Mouse (Mus musculus) heart, embryonic 14.5 days (tissue): ENCODE measurements around the gene Tent5c. TPM values are rescaled to one million over a fixed set of nuclear protein-coding genes. Genes with fewer than 3 reads are reported as not detected.

Source experiments
- ATAC-seq: fragments of 200-750 bp; cut with Nextera tagmentation; 2 replicates; pipeline ENCODE4 v1.8.0; 2017; ENCODE audit warnings: low read depth, moderate TSS enrichment; ENCODE audit not compliant: insufficient number of reproducible peaks, insufficient read depth, low FRiP score
- H3K27ac ChIP-seq, 2 experiments: fragments of 200-500 bp in 1 of 2; fragments of 300-500 bp in 1 of 2; sonication (generic) in 1 of 2; replicated peaks in 1 of 2; 2 replicates each; pipeline ENCODE4 v1.5.1; 2012 to 2014; ENCODE audit warnings: low read depth in 2 of 2, low read length in 2 of 2, control low read depth in 1 of 2, mild to moderate bottlenecking in 1 of 2, mixed read lengths in 1 of 2; ENCODE audit not compliant: control insufficient read depth in 1 of 2, insufficient read depth in 1 of 2
- H3K27me3 ChIP-seq: fragments of 300-500 bp; sonication (generic); 2 replicates; pipeline ENCODE4 v1.6.1; 2014; ENCODE audit warnings: mild to moderate bottlenecking, low read length, control low read depth; ENCODE audit not compliant: control insufficient read depth, insufficient read depth
- H3K36me3 ChIP-seq: fragments of 300-500 bp; sonication (generic); 2 replicates; pipeline ENCODE4 v1.6.1; 2014; ENCODE audit warnings: mild to moderate bottlenecking, control low read depth, low read length, mixed read lengths; ENCODE audit not compliant: control insufficient read depth, insufficient read depth
- H3K4me1 ChIP-seq, 2 experiments: fragments of 200-500 bp in 1 of 2; fragments of 300-500 bp in 1 of 2; sonication (generic) in 1 of 2; 2 replicates each; pipeline ENCODE4 v1.6.1; 2012 to 2014; ENCODE audit warnings: low read length in 2 of 2, control low read depth in 1 of 2, mixed read lengths in 1 of 2; ENCODE audit not compliant: control insufficient read depth in 2 of 2, insufficient read depth in 2 of 2
- H3K4me2 ChIP-seq: fragments of 300-500 bp; sonication (generic); 2 replicates; pipeline ENCODE4 v1.6.1; 2014; ENCODE audit warnings: mild to moderate bottlenecking, low read length
- H3K4me3 ChIP-seq, 2 experiments: fragments of 200-500 bp in 1 of 2; fragments of 300-500 bp in 1 of 2; sonication (generic) in 1 of 2; 2 replicates each; pipeline ENCODE4 v1.5.1; 2012 to 2014; ENCODE audit warnings: low read length in 2 of 2, mild to moderate bottlenecking in 2 of 2, control low read depth in 1 of 2, low read depth in 1 of 2, moderate library complexity in 1 of 2; ENCODE audit not compliant: control insufficient read depth in 1 of 2, insufficient read depth in 1 of 2
- H3K9ac ChIP-seq: fragments of 300-500 bp; sonication (generic); 2 replicates; pipeline ENCODE4 v1.6.1; 2014; ENCODE audit warnings: mild to moderate bottlenecking, low read length
- H3K9me3 ChIP-seq: fragments of 300-500 bp; sonication (generic); 2 replicates; pipeline ENCODE4 v1.6.1; 2016; ENCODE audit warnings: low read length, control low read depth; ENCODE audit not compliant: control insufficient read depth
- WGBS: fragments of 180-500 bp; shearing (Covaris S2); extraction: QIAGEN DNeasy Blood & Tissue Kit; methylation state at CpG from one replicate; pipeline ENCODE4 v1.1.7; 2014; 5-methylcytosine and 5-hydroxymethylcytosine counted together
- polyA plus RNA-seq: library from polyadenylated mRNA; unstranded; fragments of >200 nt; fragmentation: Nextera tagmentation; extraction: Ambion mirVana; gene quantifications from 2 replicates; pipeline ENCODE4 v1.2.1, GENCODE M21; 2014

Gene Tent5c
- polyA plus RNA-seq, 1 experiment from 2014 or later = 7.7 TPM

DNA sequence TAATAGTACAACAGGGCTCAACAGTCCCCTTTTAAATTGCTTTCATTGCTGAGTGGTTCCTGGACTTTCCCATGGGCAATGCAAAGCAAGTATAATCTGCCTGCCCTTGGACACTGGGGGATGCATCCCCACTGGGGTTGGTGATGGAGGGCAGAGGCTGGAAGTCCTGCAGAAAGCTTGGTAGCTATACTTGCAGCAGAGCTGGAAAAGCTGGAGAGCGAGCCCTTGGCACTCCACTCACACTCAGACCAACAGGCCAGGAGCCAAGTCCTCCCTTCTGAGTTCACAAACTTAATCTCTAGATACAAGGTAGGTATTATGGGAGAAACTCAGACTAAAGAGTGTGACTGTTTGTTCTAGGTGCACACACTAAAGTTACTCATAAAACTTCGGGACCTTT lies 2.1 kb downstream of the Tent5c start:
- no peak for ATAC-seq
- H3K36me3 ChIP-seq = no peaks in the 10 kb centered on the region
- H3K4me2 ChIP-seq = no peak overlapping the region
- H3K4me1 ChIP-seq = peaks cover 5 to 7% of the 10 kb centered on the region in 2 experiments; a peak in 1 of 4 replicates
- peaks cover 30% of the 10 kb centered on the region for H3K27me3 ChIP-seq
- H3K4me3 ChIP-seq = peak overlapping the region in 1 of 2 experiments; percentile 74; a peak in 1 of 4 replicates
- H3K9me3 ChIP-seq = no peaks in the 10 kb centered on the region
- no peak overlapping the region for H3K9ac ChIP-seq
- WGBS = 78% methylated on average over 2 of the region's 2 CpGs
- H3K27ac ChIP-seq = no peak overlapping the region

DNA sequence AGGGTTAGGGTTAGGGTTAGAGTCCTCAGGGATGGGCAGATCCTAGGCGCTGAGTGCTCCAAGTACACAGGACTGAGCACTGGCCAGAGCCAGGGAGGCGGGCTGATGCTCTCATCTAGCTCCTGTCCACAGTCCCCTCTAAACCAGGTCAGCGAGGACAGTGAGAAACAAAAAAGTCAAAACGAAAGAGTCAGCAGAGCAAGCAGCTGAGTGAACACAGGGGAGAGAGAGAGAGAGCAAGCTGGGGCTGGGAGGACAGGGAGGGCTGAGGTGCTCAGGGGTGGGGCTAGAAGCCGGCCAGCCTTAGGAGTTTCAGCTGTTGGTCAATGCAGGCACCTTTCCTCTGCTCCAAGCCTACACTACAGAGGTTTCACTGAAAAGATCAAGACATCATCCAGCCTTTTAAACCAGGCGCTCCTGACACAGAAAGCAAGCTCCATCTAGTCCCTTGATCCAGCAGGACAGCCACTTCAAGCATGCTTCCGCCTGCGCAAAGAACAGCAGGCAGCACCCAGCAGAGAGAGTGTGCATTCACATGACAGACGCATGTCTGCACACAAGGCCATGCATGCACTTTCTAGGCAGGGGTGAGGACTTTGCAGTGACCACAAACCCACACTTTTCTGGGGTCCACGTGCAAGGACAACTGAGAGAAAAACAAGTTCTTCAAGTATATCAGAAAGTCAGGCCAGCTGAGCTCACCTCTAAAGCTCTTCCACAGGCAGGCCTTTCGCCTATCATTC lies 3.6 kb downstream of the Tent5c start:
- H3K27me3 ChIP-seq = peaks cover 30% of the 10 kb centered on the region
- H3K4me1 ChIP-seq = peaks cover 5 to 7% of the 10 kb centered on the region in 2 experiments; a peak in 1 of 4 replicates
- H3K4me3 ChIP-seq = no peak overlapping the region
- 0 out of 2 replicates have a peak overlapping the region, but pooled peaks have one; percentile 4 for H3K9ac ChIP-seq
- no peak for ATAC-seq
- 47% methylated on average over 11 of the region's 11 CpGs for whole genome bisulfite sequencing
- no peaks in the 10 kb centered on the region for H3K36me3 ChIP-seq
- no peaks in the 10 kb centered on the region for H3K9me3 ChIP-seq
- H3K27ac ChIP-seq = no peak overlapping the region
- H3K4me2 ChIP-seq = no peak overlapping the region; the same call in 1 of the 2 replicates

- Histone ChIP-seq H3K36me3 (no peaks in the 10 kb centered on the region), H3K9me3 (no peaks in the 10 kb centered on the region), H3K4me1 (peaks cover 0 to 3% of the 10 kb centered on the region in 2 experiments; a peak in 1 of 4 replicates), H3K27me3 (peaks cover 28% of the 10 kb centered on the region), H3K4me2 (no peak overlapping the region), H3K27ac (no peak overlapping the region), H3K9ac (no peak overlapping the region), H3K4me3 (no peak overlapping the region)
- no peak for ATAC-seq
- WGBS = 66% methylated on average over 5 of the region's 5 CpGs
These were observed 6.0 kb downstream of the Tent5c start for GRCm38 (mm10) chr3:100482971-100483610.

GRCm38 (mm10) chr3:100482324-100482911 lies 6.7 kb downstream of the Tent5c start:
- Histone ChIP-seq H3K9me3 (no peaks in the 10 kb centered on the region), H3K27ac (no peak overlapping the region), H3K4me3 (no peak overlapping the region), H3K4me2 (no peak overlapping the region), H3K9ac (no peak overlapping the region), H3K27me3 (peaks cover 21% of the 10 kb centered on the region), H3K36me3 (no peaks in the 10 kb centered on the region), H3K4me1 (peaks cover 0 to 3% of the 10 kb centered on the region in 2 experiments; a peak in 1 of 4 replicates)
- 27% methylated on average over 7 of the region's 7 CpGs for WGBS
- ATAC-seq = no peak

GRCm38 (mm10) chr3:100480251-100481005 lies 8.7 kb downstream of the Tent5c start:
- Histone ChIP-seq H3K4me1 (peaks cover 0 to 3% of the 10 kb centered on the region in 2 experiments; a peak in 1 of 4 replicates), H3K27ac (no peak overlapping the region), H3K27me3 (peaks cover under 1% of the 10 kb centered on the region; the same call in 1 of the 2 replicates), H3K4me3 (no peak overlapping the region), H3K36me3 (no peaks in the 10 kb centered on the region), H3K9ac (no peak overlapping the region), H3K4me2 (no peak overlapping the region), H3K9me3 (no peaks in the 10 kb centered on the region)
- 78% methylated on average over 7 of the region's 7 CpGs for WGBS
- ATAC-seq = no peak

DNA sequence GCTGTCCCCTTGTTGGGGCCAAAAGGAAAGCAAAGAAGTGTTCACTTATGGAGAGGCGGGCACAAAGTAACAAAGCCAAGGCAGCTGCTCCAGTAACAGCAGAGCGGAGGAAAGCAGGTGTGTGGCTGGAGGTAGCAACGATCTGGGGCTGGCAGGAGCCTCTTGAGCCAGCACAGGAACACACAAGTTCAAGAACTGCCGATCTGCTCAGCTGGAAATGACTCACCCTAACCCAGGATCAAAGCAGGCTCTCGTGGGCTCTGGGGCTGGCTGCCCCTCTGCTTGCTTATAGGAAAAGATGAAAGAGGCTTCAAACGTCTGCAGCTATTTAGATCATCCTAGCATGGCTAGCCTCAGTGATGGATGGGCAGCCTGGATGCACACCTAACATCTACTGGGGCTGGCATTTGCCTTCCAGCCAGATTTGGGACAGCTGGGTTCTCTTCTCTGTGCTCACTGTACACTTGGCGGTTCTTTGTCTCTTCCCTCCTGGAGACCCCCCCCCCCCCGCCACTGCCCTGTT lies 14.1 kb downstream of the Tent5c start:
- Histone ChIP-seq H3K4me3 (no peak overlapping the region), H3K9me3 (no peaks in the 10 kb centered on the region), H3K4me2 (no peak overlapping the region), H3K36me3 (no peaks in the 10 kb centered on the region), H3K4me1 (no peaks in the 10 kb centered on the region), H3K27me3 (no peaks in the 10 kb centered on the region), H3K27ac (no peak overlapping the region), H3K9ac (no peak overlapping the region)
- 54% methylated on average over 8 of the region's 8 CpGs for WGBS
- no peak for ATAC-seq

DNA sequence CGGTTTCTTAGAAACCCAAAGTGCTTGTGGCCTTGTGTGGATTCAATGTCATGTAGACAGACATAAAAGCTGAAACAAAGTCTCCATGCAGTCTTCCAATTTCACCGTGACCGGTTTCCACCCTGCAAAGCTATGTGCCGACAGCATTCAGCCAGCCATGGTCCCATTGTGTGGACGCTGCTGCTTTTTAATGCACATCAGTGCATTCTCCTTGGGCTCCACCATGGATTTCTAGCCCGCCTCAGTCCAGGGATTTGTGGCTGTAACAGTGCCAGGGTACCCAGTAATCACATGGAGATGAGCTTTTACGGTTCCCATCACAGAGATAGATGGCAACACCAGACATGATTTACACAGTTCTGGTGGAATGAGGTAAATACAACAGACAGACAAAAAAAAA lies 14.6 kb downstream of the Tent5c start:
- Histone ChIP-seq H3K9me3 (no peaks in the 10 kb centered on the region), H3K4me3 (no peak overlapping the region), H3K27me3 (no peaks in the 10 kb centered on the region), H3K4me1 (no peaks in the 10 kb centered on the region), H3K36me3 (no peaks in the 10 kb centered on the region), H3K4me2 (no peak overlapping the region), H3K9ac (no peak overlapping the region), H3K27ac (no peak overlapping the region)
- 91% methylated on average over 7 of the region's 7 CpGs for WGBS
- ATAC-seq = no peak
